Mouse (Mus musculus) bone marrow macrophage, adult 2 months (primary cell): ENCODE data around the gene Bdkrb1.

Experiments
- CTCF ChIP-seq: IDR thresholded peaks from 2 replicates; pipeline ENCODE4 v1.5.1; 2012; ENCODE audit warnings: low read depth, mild to moderate bottlenecking, low read length, moderate library complexity
- POLR2A ChIP-seq: IDR thresholded peaks from 2 replicates; pipeline ENCODE4 v1.6.1; 2012; ENCODE audit warnings: mild to moderate bottlenecking, low read depth, low read length, borderline replicate concordance

GRCm38 (mm10) chr12:105605212-105605611 is 2.3 kb downstream of the Bdkrb1 start:
- TF ChIP-seq POLR2A (no peak), CTCF (no peak)
